Mouse (Mus musculus) intestine, embryonic 16.5 days (tissue): ENCODE data around the gene Hsd17b11. TPM values are rescaled to one million over a fixed set of nuclear protein-coding genes. Genes with fewer than 3 reads are reported as not detected.

Experiments
- ATAC-seq: fragments of 200-750 bp; cut with Nextera tagmentation; 2 replicates; pipeline ENCODE4 v1.8.0; 2017; ENCODE audit warnings: moderate TSS enrichment, moderate library complexity
- H3K27ac ChIP-seq: fragments of 300-500 bp; sonication (generic); 2 replicates; pipeline ENCODE4 v1.5.1; 2014; ENCODE audit warnings: mild to moderate bottlenecking, low read length
- H3K27me3 ChIP-seq: fragments of 300-500 bp; sonication (generic); replicated peaks from 2 replicates; pipeline ENCODE4 v1.6.1; 2014; ENCODE audit warnings: low read length, control low read depth, mixed read lengths; ENCODE audit not compliant: control insufficient read depth, insufficient read depth
- H3K36me3 ChIP-seq: fragments of 300-500 bp; sonication (generic); 2 replicates; pipeline ENCODE4 v1.6.1; 2014; ENCODE audit warnings: low read length, control low read depth; ENCODE audit not compliant: control insufficient read depth, insufficient read depth
- H3K4me1 ChIP-seq: fragments of 300-500 bp; sonication (generic); 2 replicates; pipeline ENCODE4 v1.6.1; 2014; ENCODE audit warnings: low read length, control low read depth, mixed read lengths; ENCODE audit not compliant: control insufficient read depth, insufficient read depth
- H3K4me2 ChIP-seq: fragments of 300-500 bp; sonication (generic); 2 replicates; pipeline ENCODE4 v1.6.1; 2014; ENCODE audit warnings: low read depth, low read length, control low read depth
- H3K4me3 ChIP-seq: fragments of 300-500 bp; sonication (generic); 2 replicates; pipeline ENCODE4 v1.5.1; 2014; ENCODE audit warnings: mild to moderate bottlenecking, low read length
- H3K9ac ChIP-seq: fragments of 300-500 bp; sonication (generic); 2 replicates; pipeline ENCODE4 v1.6.1; 2014; ENCODE audit warnings: low read depth, low read length
- H3K9me3 ChIP-seq: fragments of 300-500 bp; sonication (generic); 2 replicates; pipeline ENCODE4 v1.6.1; 2016; ENCODE audit warnings: low read length, control low read depth; ENCODE audit not compliant: control insufficient read depth
- WGBS: fragments of 180-500 bp; shearing (Covaris S2); extraction: QIAGEN DNeasy Blood & Tissue Kit; methylation state at CpG from one replicate; pipeline ENCODE4 v1.1.7; 2014; 5-methylcytosine and 5-hydroxymethylcytosine counted together
- polyA plus RNA-seq: library from polyadenylated mRNA; unstranded; fragments of >200 nt; fragmentation: Nextera tagmentation; extraction: Ambion mirVana; gene quantifications from 2 replicates; pipeline ENCODE4 v1.2.1, GENCODE M21; 2015

Gene Hsd17b11
- polyA plus RNA-seq: 10.6 and 10.7 TPM in 2 replicates

DNA sequence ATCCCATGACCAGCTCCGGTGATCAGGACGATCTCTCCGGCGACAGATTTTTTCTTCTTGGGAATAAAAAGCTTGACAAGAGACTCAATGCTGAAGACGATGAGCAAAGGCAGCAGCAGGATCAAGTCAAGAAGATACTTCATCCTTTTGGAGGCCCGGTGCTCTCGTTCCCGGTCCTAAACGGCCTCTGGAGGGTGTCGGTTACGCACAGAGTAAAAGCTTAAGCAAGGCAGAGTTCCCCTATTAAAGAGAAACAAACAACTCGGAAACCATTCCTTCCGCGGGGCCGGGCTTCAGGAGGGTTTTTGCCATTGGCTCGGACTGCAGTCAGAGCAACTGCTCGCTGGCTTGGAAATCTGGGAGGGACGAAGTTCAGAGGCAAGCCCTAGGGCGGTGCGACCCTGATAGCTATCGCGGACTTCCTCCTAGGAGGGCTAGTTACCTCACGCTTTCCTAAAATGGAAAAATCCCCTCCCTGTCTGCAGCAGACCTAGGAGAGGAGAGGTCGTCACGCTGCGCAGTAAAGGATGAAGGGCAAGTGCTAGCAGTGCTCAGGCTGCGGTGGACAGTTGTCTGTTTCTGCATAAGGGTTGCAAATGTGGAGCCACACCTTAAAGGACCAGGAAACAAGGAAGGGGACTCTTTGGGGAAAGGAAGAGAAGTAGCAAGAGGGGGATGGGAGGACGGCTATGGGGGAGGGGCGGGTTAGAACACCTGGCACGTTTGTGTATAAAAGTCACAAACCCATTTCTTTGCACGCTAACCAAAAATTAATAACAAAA lies at the start of gene Hsd17b11:
Gene Hsd17b11 (minus strand): TSS at position 323 of the 782 bp plus-strand sequence.
- 1% methylated on average over 31 of the region's 31 CpGs for WGBS
- Histone ChIP-seq H3K4me3 (peak within 1 kb of the TSS; percentile 60), H3K9ac (peak within 1 kb of the TSS; percentile 75), H3K27me3 (no peaks in the 10 kb centered on the region), H3K9me3 (no peaks in the 10 kb centered on the region), H3K27ac (peak within 1 kb of the TSS; percentile 96), H3K4me1 (peaks cover 23% of the 10 kb centered on the region), H3K36me3 (no peaks in the 10 kb centered on the region), H3K4me2 (peak within 1 kb of the TSS; percentile 79)
- ATAC-seq: peak; percentile 96

DNA sequence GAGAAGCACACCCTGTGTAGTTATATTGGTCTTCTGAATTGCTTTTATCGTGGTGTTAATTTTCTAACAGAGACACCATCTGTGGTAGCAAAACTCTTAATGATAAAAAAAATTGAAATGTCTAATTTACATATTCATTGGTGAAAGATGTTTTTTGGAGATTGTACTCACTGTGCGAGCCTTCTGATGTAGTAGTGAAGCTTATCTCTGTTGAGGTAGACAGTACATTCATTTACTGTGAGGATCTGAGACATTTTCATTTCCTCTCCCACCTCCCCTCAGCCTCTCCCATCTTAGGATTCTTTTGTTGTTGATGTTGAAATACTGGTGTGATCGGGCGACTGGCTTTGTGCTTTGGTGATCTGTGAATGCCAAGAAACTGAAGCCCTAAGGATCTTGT lies 49.3 kb upstream of the Hsd17b11 start:
- Histone ChIP-seq H3K27ac (no peak overlapping the region), H3K9me3 (no peaks in the 10 kb centered on the region), H3K36me3 (no peaks in the 10 kb centered on the region), H3K4me1 (0 out of 2 replicates have a peak, but pooled peaks cover 2% of the 10 kb centered on the region), H3K27me3 (no peaks in the 10 kb centered on the region), H3K4me2 (no peak overlapping the region), H3K9ac (no peak overlapping the region), H3K4me3 (no peak overlapping the region)
- ATAC-seq: no peak
- 82% methylated on average over 4 of the region's 4 CpGs for WGBS

DNA sequence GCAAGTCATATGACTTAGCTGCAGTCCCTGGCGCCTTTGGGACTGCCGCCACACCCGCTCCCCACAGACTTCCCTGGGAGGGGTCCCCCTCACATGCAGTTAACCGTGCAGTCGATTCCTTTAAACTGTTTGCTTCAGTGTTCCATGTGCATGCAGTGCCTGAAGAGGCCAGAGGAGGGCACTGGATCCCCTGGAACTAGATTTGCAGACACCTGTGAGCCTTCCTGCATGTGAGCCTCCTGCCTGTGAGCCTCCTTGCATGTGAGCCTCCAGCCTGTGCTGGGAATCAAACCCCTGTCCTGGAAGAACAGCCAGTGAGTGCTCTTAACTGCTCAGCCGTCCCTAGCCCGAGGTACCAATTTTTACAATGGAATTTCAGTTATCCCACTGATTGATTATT lies 47.0 kb upstream of the Hsd17b11 start:
- 94% methylated on average over 7 of the region's 7 CpGs for WGBS
- H3K9me3 ChIP-seq: no peaks in the 10 kb centered on the region
- no peak for ATAC-seq

DNA sequence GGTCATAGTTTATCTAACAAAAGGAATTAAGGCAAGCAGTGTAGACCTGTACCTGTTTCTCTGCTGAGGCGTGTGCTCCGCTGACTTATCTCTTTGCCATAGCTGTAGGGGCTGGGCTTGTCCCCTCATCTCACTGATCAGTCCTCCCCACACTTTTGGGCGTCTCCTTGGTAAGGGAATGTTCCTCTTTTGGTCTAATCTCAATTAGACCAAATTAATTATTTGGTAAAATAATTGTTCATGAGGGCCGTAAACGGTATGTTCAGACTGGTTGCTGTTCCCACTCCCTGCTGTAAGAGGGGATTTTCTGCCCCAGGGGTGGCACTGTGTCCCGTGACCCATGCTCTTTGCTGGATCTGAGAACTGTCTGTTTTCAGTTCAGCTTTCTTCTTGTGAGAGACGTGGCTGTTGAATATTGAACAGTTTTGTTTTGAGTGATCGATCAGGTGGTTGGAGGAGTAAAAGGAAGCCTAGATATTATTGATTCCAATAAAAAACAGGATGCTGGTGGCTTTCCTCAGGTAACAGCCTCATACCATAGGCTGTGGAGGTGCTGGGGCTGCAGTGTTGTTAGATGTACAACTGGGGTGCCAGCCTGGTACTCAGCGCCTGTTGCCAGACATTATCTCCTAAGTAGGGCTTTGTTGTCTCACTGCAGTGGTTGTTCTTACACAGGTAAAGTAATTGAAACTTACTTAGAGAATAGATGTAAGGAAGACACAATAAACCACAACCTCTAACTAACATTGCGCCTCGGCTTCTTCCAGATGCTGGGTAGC lies 41.2 kb upstream of the Hsd17b11 start:
- H3K36me3 ChIP-seq: peaks cover 12% of the 10 kb centered on the region
- no peaks in the 10 kb centered on the region for H3K4me1 ChIP-seq
- no peak overlapping the region for H3K4me2 ChIP-seq
- WGBS: 91% methylated on average over 11 of the region's 11 CpGs
- no peaks in the 10 kb centered on the region for H3K9me3 ChIP-seq
- no peak overlapping the region for H3K27ac ChIP-seq
- H3K9ac ChIP-seq: no peak overlapping the region
- ATAC-seq: peak; percentile 70; the same call in 1 of the 2 replicates
- no peak overlapping the region for H3K4me3 ChIP-seq
- H3K27me3 ChIP-seq: no peaks in the 10 kb centered on the region

More for the DNA sequence above, 47.0 kb upstream of the Hsd17b11 start:
- H3K36me3 ChIP-seq: 0 out of 2 replicates have a peak, but pooled peaks cover 4% of the 10 kb centered on the region
- no peak overlapping the region for H3K4me2 ChIP-seq
- H3K27ac ChIP-seq: no peak overlapping the region
- H3K27me3 ChIP-seq: no peaks in the 10 kb centered on the region
- no peak overlapping the region for H3K9ac ChIP-seq
- H3K4me3 ChIP-seq: no peak overlapping the region
- H3K4me1 ChIP-seq: 0 out of 2 replicates have a peak, but pooled peaks cover 2% of the 10 kb centered on the region

DNA sequence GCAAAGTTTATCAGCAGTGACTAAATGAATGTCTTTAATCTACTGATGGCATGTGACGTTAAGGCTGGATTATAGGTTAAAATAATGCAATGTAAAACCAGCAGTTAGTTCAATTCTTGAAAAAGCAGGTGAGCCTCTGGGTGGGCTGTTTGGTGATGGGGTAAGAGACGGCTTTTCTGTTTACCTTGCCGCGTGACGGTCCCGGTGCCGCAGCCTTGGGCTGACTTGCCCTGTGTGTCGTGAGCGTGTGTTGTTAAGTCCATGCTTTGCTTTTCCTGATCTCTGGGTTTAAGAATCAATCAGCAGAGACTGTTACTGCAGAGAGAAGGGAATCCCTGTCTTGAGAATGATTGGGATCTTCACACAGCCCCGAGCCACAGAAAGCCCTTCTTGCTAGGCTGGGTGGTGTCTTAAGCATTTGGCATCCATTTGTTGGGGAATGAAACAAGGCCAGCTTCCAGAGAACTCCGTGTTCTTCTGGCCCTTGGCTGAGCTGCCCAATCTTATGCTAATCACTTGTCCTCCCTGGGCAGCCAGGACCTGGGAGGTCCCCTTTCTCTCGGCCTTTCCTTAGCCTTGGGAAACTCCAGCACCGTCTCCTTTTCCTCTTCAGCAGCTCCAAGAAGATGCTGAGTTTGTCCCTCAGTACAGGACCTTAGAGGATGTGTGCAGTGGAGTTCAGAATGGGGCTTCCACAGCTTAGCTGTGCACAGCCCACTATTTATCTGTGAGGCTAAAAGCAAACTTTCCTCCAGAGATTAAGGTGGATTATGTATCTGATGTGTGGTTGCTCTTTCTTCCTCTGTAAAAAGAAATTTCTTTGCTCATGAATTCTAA lies 40.4 kb upstream of the Hsd17b11 start:
- WGBS: 86% methylated on average over 13 of the region's 13 CpGs
- Histone ChIP-seq H3K27me3 (no peaks in the 10 kb centered on the region), H3K9me3 (no peaks in the 10 kb centered on the region), H3K4me3 (no peak overlapping the region), H3K27ac (no peak overlapping the region), H3K4me2 (no peak overlapping the region), H3K9ac (no peak overlapping the region), H3K4me1 (no peaks in the 10 kb centered on the region), H3K36me3 (peaks cover 12% of the 10 kb centered on the region)
- ATAC-seq: no peak

DNA sequence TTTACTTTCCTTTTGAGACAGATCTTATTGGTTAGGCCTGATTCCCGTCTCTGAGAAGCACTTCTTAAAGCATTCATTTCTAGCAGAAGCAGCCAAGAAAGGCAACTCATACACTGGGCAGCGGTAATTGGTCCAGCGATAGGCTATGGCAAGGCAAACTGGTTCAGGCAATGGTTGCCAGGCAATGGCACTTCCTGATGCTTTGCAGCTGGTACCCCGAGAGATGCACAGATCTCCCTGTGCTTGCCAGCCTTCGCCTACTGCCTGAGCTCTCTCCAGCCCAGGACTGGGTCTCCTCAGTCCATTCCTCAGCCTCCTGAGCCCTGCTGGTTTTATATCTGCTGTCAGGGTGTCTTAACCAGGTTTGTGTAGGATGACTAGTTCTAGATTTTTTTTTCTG lies 38.7 kb upstream of the Hsd17b11 start:
- no peak for ATAC-seq
- no peaks in the 10 kb centered on the region for H3K9me3 ChIP-seq
- WGBS: 84% methylated on average over 5 of the region's 5 CpGs
- H3K9ac ChIP-seq: no peak overlapping the region
- no peak overlapping the region for H3K4me2 ChIP-seq
- H3K4me3 ChIP-seq: no peak overlapping the region
- peaks cover 12% of the 10 kb centered on the region for H3K36me3 ChIP-seq
- no peaks in the 10 kb centered on the region for H3K4me1 ChIP-seq
- no peak overlapping the region for H3K27ac ChIP-seq
- no peaks in the 10 kb centered on the region for H3K27me3 ChIP-seq

DNA sequence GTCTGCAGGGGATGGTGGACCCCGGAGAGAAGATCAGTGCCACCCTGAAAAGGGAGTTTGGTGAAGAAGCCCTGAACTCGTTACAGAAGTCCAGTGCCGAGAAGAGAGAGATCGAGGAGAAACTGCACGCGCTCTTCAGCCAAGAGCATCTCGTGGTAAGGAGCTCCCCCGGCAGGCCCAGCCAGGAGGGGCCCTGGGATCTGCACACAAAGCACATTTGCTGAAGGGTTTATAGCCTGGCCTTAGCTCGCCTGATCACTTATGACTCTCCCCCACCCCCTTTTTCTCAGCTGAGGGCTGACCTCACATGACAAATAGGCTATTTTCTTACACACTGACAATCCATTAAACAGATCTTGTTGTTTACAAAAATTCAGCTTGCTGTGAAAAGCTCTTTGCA lies 37.9 kb upstream of the Hsd17b11 start:
- Histone ChIP-seq H3K27ac (no peak overlapping the region), H3K4me1 (no peaks in the 10 kb centered on the region), H3K4me3 (no peak overlapping the region), H3K36me3 (peaks cover 8% of the 10 kb centered on the region), H3K27me3 (no peaks in the 10 kb centered on the region), H3K9ac (no peak overlapping the region), H3K4me2 (no peak overlapping the region), H3K9me3 (no peaks in the 10 kb centered on the region)
- peak; percentile 44; the same call in 1 of the 2 replicates for ATAC-seq
- 64% methylated on average over 9 of the region's 9 CpGs for WGBS

DNA sequence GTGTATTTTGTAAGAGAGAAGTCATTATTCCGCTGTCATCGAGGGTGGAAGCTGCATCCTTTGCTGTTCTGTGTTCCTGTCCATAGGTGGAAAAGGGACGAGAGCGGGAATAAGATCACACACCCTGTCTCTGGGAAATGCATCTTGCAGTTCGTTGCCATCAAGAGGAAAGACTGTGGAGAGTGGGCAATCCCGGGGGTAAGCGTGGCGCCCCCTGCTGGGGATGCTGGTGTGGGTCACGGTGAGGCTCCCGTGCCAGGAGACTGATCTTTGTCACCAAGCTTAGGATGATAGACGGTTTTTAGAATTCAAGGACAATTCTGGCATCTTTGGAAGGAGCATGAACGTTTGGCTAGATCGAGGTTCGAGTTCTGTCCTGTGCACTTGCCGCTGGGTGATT lies 36.3 kb upstream of the Hsd17b11 start:
- Histone ChIP-seq H3K36me3 (peaks cover 8% of the 10 kb centered on the region), H3K4me1 (no peaks in the 10 kb centered on the region), H3K4me2 (no peak overlapping the region), H3K4me3 (no peak overlapping the region), H3K27me3 (no peaks in the 10 kb centered on the region), H3K9me3 (no peaks in the 10 kb centered on the region), H3K27ac (no peak overlapping the region), H3K9ac (no peak overlapping the region)
- ATAC-seq: no peak
- 66% methylated on average over 15 of the region's 15 CpGs for WGBS

DNA sequence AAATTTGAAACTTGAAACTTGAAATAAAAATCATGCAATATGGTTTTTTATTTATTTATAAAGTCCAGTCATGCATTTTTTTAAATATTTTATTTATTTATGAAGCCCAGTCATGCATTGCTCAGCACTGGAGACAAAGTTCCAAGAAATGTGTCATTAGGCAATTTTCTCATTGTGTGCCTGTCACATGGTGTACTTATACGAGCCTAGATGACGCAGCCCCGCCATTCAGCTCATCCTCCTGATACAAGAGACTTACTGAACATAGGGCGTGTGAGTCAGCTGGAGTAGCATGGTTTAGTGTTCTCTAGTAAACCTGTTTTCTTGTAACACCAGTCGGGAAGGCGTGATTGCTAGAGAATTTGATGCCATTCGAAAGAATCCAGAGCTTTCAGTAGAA lies 34.6 kb upstream of the Hsd17b11 start:
- H3K27ac ChIP-seq: no peak overlapping the region
- no peaks in the 10 kb centered on the region for H3K4me1 ChIP-seq
- 81% methylated on average over 7 of the region's 7 CpGs for WGBS
- no peak overlapping the region for H3K4me2 ChIP-seq
- H3K36me3 ChIP-seq: peaks cover 8% of the 10 kb centered on the region; the same call in 1 of the 2 replicates
- H3K9me3 ChIP-seq: no peaks in the 10 kb centered on the region
- H3K4me3 ChIP-seq: no peak overlapping the region
- no peak overlapping the region for H3K9ac ChIP-seq
- H3K27me3 ChIP-seq: no peaks in the 10 kb centered on the region
- peak; percentile 69 for ATAC-seq
